Mouse (Mus musculus): ENCODE data around the gene Edem2. TPM values are rescaled to one million over a fixed set of nuclear protein-coding genes. Genes with fewer than 3 reads are reported as not detected.

The Edem2 gene
- polyA plus RNA-seq, 1 experiment from 2014 or later: 35.5 TPM

Other genes starting within 250 kb of the Edem2 start
- gene Acss2, start 211.5 kb downstream of the Edem2 start, polyA plus RNA-seq (2014; fragmentation: Nextera tagmentation; extraction: Ambion mirVana): 27.7 and 28.5 TPM in 2 replicates
- 1.0 and 1.3 TPM in 2 replicates for gene Ggt7, start 211.2 kb downstream of the Edem2 start, polyA plus RNA-seq (2014; fragmentation: Nextera tagmentation; extraction: Ambion mirVana)
- gene Gss, start 136.7 kb downstream of the Edem2 start, polyA plus RNA-seq (2014; fragmentation: Nextera tagmentation; extraction: Ambion mirVana): 59.7 and 60.5 TPM in 2 replicates
- gene Myh7b, start 118.3 kb downstream of the Edem2 start, polyA plus RNA-seq (2014; fragmentation: Nextera tagmentation; extraction: Ambion mirVana): 4.3 and 5.3 TPM in 2 replicates
- 103 and 109 TPM in 2 replicates for gene Trpc4ap, start 37.1 kb downstream of the Edem2 start, polyA plus RNA-seq (2014; fragmentation: Nextera tagmentation; extraction: Ambion mirVana)
- not detected in 2 replicates for gene Gm17581, start 6.4 kb upstream of the Edem2 start, polyA plus RNA-seq (2014; fragmentation: Nextera tagmentation; extraction: Ambion mirVana)
- 2.6 TPM in 2 replicates for gene Procr, start 21.6 kb upstream of the Edem2 start, polyA plus RNA-seq (2014; fragmentation: Nextera tagmentation; extraction: Ambion mirVana)
- gene Mmp24, start 45.9 kb upstream of the Edem2 start, polyA plus RNA-seq (2014; fragmentation: Nextera tagmentation; extraction: Ambion mirVana): 0.04 TPM in 1 of 2 replicates, not detected in the other
- 5.6 and 6.8 TPM in 2 replicates for gene BC029722, start 90.0 kb upstream of the Edem2 start, polyA plus RNA-seq (2014; fragmentation: Nextera tagmentation; extraction: Ambion mirVana)
- gene Eif6, start 97.5 kb upstream of the Edem2 start, polyA plus RNA-seq (2014; fragmentation: Nextera tagmentation; extraction: Ambion mirVana): 243 and 253 TPM in 2 replicates
- gene Fam83c, start 105.4 kb upstream of the Edem2 start, polyA plus RNA-seq (2014; fragmentation: Nextera tagmentation; extraction: Ambion mirVana): 0.13 and 0.30 TPM in 2 replicates
- gene Uqcc1, start 200.8 kb upstream of the Edem2 start, polyA plus RNA-seq (2014; fragmentation: Nextera tagmentation; extraction: Ambion mirVana): 76.1 and 83.4 TPM in 2 replicates
- gene Gm15557, start 211.3 kb upstream of the Edem2 start, polyA plus RNA-seq (2014; fragmentation: Nextera tagmentation; extraction: Ambion mirVana): not detected in 2 replicates
- gene Gdf5, start 215.9 kb upstream of the Edem2 start, polyA plus RNA-seq (2014; fragmentation: Nextera tagmentation; extraction: Ambion mirVana): 0.19 and 0.30 TPM in 2 replicates
- gene Cep250, start 227.0 kb upstream of the Edem2 start, polyA plus RNA-seq (2014; fragmentation: Nextera tagmentation; extraction: Ambion mirVana): 20.9 and 23.3 TPM in 2 replicates

Measured in liver, embryonic 11.5 days (tissue).